Mouse (Mus musculus): Measurements from ENCODE around the gene Fgf6. TPM values are rescaled to one million over a fixed set of nuclear protein-coding genes. Genes with fewer than 3 reads are reported as not detected.

Gene Fgf6
- total and polyA plus RNA-seq, 3 experiments: not detected

GRCm38 (mm10) chr6:127024836-127025235 is 9.4 kb downstream of the Fgf6 start:
- DNase-seq (ENCODE audit: extremely low read depth): no peak

GRCm38 (mm10) chr6:127034760-127035159 is 19.4 kb downstream of the Fgf6 start:
- in situ Hi-C loops (cut with MboI; ENCODE audit: low pct_ligation_motif_present, low pct_unique_long_range_greater_than_20kb, low sequenced_read_pairs): no loop called here
- no peak for TF ChIP-seq CHD1 (IDR thresholded peaks at IDR 0.05; ENCODE audit: low read depth, low read length)
- no peak for TF ChIP-seq RCOR1 (conservative IDR thresholded peaks at IDR 0.05; ENCODE audit: low read depth, low read length)
- TF ChIP-seq PAX5 (IDR thresholded peaks at IDR 0.05; ENCODE audit: low read length): no peak
- peak; percentile 53; the same call in 1 of the 2 replicates for TF ChIP-seq NELFE (IDR thresholded peaks at IDR 0.05; ENCODE audit: low read depth, low read length)
- peak; percentile 89 for TF ChIP-seq MAX (IDR thresholded peaks at IDR 0.05; ENCODE audit: low read length)
- TF ChIP-seq KAT2A (IDR thresholded peaks at IDR 0.05; ENCODE audit: insufficient replicate concordance, low read length): no peak
- no peak for TF ChIP-seq JUND (conservative IDR thresholded peaks at IDR 0.05; ENCODE audit: low read depth, low read length)
- TF ChIP-seq TCF12 (IDR thresholded peaks at IDR 0.05; ENCODE audit: low read depth, low read length): 0 out of 2 replicates have a peak, but pooled peaks have one; percentile 40
- TF ChIP-seq IRF4 (IDR thresholded peaks at IDR 0.05; ENCODE audit: low read depth, low read length): no peak
- peak; percentile 59 for TF ChIP-seq BHLHE40 (IDR thresholded peaks at IDR 0.05; ENCODE audit: low read depth, low read length)
- TF ChIP-seq MYC (IDR thresholded peaks at IDR 0.05; ENCODE audit: low read depth, low read length): peak; percentile 90
- TF ChIP-seq MAZ (IDR thresholded peaks at IDR 0.05; ENCODE audit: low read depth, low read length): no peak
- no peak for TF ChIP-seq UBTF (IDR thresholded peaks at IDR 0.05; ENCODE audit: low read depth, low read length)
- TF ChIP-seq ZKSCAN1 (IDR thresholded peaks at IDR 0.05; ENCODE audit: borderline replicate concordance, low read depth, low read length): no peak
- 0 out of 2 replicates have a peak, but pooled peaks have one; percentile 12 for TF ChIP-seq CHD2 (IDR thresholded peaks at IDR 0.05; ENCODE audit: low read length)
- TF ChIP-seq JUN (IDR thresholded peaks at IDR 0.05; ENCODE audit: insufficient read depth, low read depth, low read length): no peak; the same call in 1 of the 2 replicates
- TF ChIP-seq ZNF384 (IDR thresholded peaks at IDR 0.05; ENCODE audit: low read depth, low read length): no peak
- no peak for TF ChIP-seq GABPA (IDR thresholded peaks at IDR 0.05; ENCODE audit: insufficient replicate concordance, low read depth, low read length)
- TF ChIP-seq EP300 (IDR thresholded peaks at IDR 0.05; ENCODE audit: low read length): no peak
- TF ChIP-seq RAD21 (IDR thresholded peaks at IDR 0.05; ENCODE audit: low read depth, low read length): peak; percentile 54
- TF ChIP-seq ELF1 (IDR thresholded peaks at IDR 0.05; ENCODE audit: low read depth, low read length): peak; percentile 90
- TF ChIP-seq MXI1 (IDR thresholded peaks at IDR 0.05; ENCODE audit: low read depth, low read length): peak; percentile 94
- TF ChIP-seq TBP (conservative IDR thresholded peaks at IDR 0.05; ENCODE audit: low read depth, low read length): peak; percentile 60; the same call in 1 of the 2 replicates
- TF ChIP-seq ZMIZ1 (IDR thresholded peaks at IDR 0.05; ENCODE audit: low read depth, low read length): no peak
- peak; percentile 19; the same call in 1 of the 2 replicates for TF ChIP-seq MEF2A (IDR thresholded peaks at IDR 0.05; ENCODE audit: borderline replicate concordance, low read depth, low read length)
- TF ChIP-seq POLR2AphosphoS2 (IDR thresholded peaks at IDR 0.05; ENCODE audit: low read depth, low read length): no peak
- TF ChIP-seq POLR2A (IDR thresholded peaks at IDR 0.05; ENCODE audit: low read depth, low read length): peak; percentile 38
- TF ChIP-seq ZC3H11A (IDR thresholded peaks at IDR 0.05; ENCODE audit: low read depth, low read length): 0 out of 2 replicates have a peak, but pooled peaks have one; percentile 8
- TF ChIP-seq E2F4 (IDR thresholded peaks at IDR 0.05; ENCODE audit: insufficient replicate concordance, low read depth, low read length): no peak
- TF ChIP-seq MAFK (IDR thresholded peaks at IDR 0.05; ENCODE audit: insufficient replicate concordance, low read length): no peak
- TF ChIP-seq ETS1 (conservative IDR thresholded peaks at IDR 0.05; ENCODE audit: low read depth, low read length): no peak

More at GRCm38 (mm10) chr6:127024836-127025235, 9.4 kb downstream of the Fgf6 start:
- no peaks in the 10 kb centered on the region for H3K4me1 ChIP-seq (ENCODE audit: control insufficient read depth in 1 of 2, insufficient read depth in 2 of 2)
- dilution Hi-C loops (cut with MboI; ENCODE audit: extremely low pct_ligation_motif_present, extremely low pct_unique_long_range_greater_than_20kb, low sequenced_read_pairs) (no loop called here), in situ Hi-C loops (cut with MboI; ENCODE audit: low pct_ligation_motif_present, low pct_unique_long_range_greater_than_20kb, low sequenced_read_pairs) (no loop called here)
- H3K79me2 ChIP-seq (replicated peaks; ENCODE audit: control insufficient read depth, extremely low read depth, insufficient read depth, poor library complexity, severe bottlenecking): no peaks in the 10 kb centered on the region
- H3K4me3 ChIP-seq (replicated peaks in 1 of 3; ENCODE audit: low read depth in 2 of 3, low read length in 2 of 3, poor library complexity in 1 of 3): no peak overlapping the region
- no peaks in the 10 kb centered on the region for H3K36me3 ChIP-seq (replicated peaks in 1 of 2; ENCODE audit: control insufficient read depth in 1 of 2, insufficient read depth in 1 of 2, low read length in 1 of 2)
- H3K9me3 ChIP-seq (replicated peaks; ENCODE audit: low read length): no peaks in the 10 kb centered on the region
- no peak overlapping the region for H3K4me2 ChIP-seq (ENCODE audit: insufficient read depth, low read depth, poor library complexity, severe bottlenecking)
- H3K27me3 ChIP-seq (replicated peaks): peaks cover 47% of the 10 kb centered on the region
- no peak overlapping the region for H3K9ac ChIP-seq (ENCODE audit: insufficient read depth, low read depth)
- no peak overlapping the region for H3K27ac ChIP-seq (ENCODE audit: insufficient read depth, low read depth)
- TF ChIP-seq MXI1 (IDR thresholded peaks at IDR 0.05; ENCODE audit: low read depth, low read length) (no peak), MAX (IDR thresholded peaks at IDR 0.05; ENCODE audit: low read length) (no peak), POLR2AphosphoS2 (IDR thresholded peaks at IDR 0.05; ENCODE audit: low read depth, low read length) (no peak), JUN (IDR thresholded peaks at IDR 0.05; ENCODE audit: insufficient read depth, low read depth, low read length) (no peak), NRF1 (IDR thresholded peaks at IDR 0.05; ENCODE audit: low read depth, low read length) (no peak)

More at GRCm38 (mm10) chr6:127034760-127035159, 19.4 kb downstream of the Fgf6 start:
- H3K4me2 ChIP-seq (ENCODE audit: insufficient read depth, low read depth, poor library complexity, severe bottlenecking): peak overlapping the region; percentile 65
- peaks cover 4% of the 10 kb centered on the region for H3K27me3 ChIP-seq (replicated peaks)
- H3K4me1 ChIP-seq (ENCODE audit: control insufficient read depth in 1 of 2, insufficient read depth in 2 of 2): peaks cover 6 to 21% of the 10 kb centered on the region in 2 experiments; a peak in 3 of 4 replicates
- no peaks in the 10 kb centered on the region for H3K79me2 ChIP-seq (replicated peaks; ENCODE audit: control insufficient read depth, extremely low read depth, insufficient read depth, poor library complexity, severe bottlenecking)
- no peak overlapping the region for H3K27ac ChIP-seq (ENCODE audit: insufficient read depth, low read depth)
- no peaks in the 10 kb centered on the region for H3K36me3 ChIP-seq (replicated peaks in 1 of 2; ENCODE audit: control insufficient read depth in 1 of 2, insufficient read depth in 1 of 2, low read length in 1 of 2)
- DNase-seq (ENCODE audit: extremely low read depth): peak; percentile 76
- H3K9me3 ChIP-seq (replicated peaks; ENCODE audit: low read length): no peaks in the 10 kb centered on the region
- dilution Hi-C loops (cut with MboI; ENCODE audit: extremely low pct_ligation_motif_present, extremely low pct_unique_long_range_greater_than_20kb, low sequenced_read_pairs): no loop called here
- peak overlapping the region; percentile 58; the same call in 1 of the 2 replicates for H3K9ac ChIP-seq (ENCODE audit: insufficient read depth, low read depth)
- peak overlapping the region in 1 of 3 experiments; percentile 46 for H3K4me3 ChIP-seq (replicated peaks in 1 of 3; ENCODE audit: low read depth in 2 of 3, low read length in 2 of 3, poor library complexity in 1 of 3)

All from CH12.LX (cell line).